Mouse (Mus musculus): ENCODE data around the gene Gm1673. TPM values are rescaled to one million over a fixed set of nuclear protein-coding genes. Genes with fewer than 3 reads are reported as not detected.

Gene Gm1673
- polyA plus RNA-seq, 1 experiment, result 92.9 TPM

GRCm38 (mm10) chr5:33953471-33954185 is 29.6 kb upstream of the Gm1673 start:
- Histone ChIP-seq H3K27me3 (replicated peaks) (no peaks in the 10 kb centered on the region), H3K4me1 (no peaks in the 10 kb centered on the region), H3K36me3 (replicated peaks; ENCODE audit: low read length) (no peaks in the 10 kb centered on the region), H3K4me3 (replicated peaks) (no peak overlapping the region), H3K9me3 (peaks cover 52% of the 10 kb centered on the region)
- no peak for TF ChIP-seq FLI1 (IDR thresholded peaks at IDR 0.05; ENCODE audit: low read length)
- no peak for TF ChIP-seq GATA1 (IDR thresholded peaks at IDR 0.05; ENCODE audit: borderline replicate concordance, low read length)

- Histone ChIP-seq H3K36me3 (replicated peaks; ENCODE audit: low read length) (no peaks in the 10 kb centered on the region), H3K27me3 (replicated peaks) (peaks cover 1% of the 10 kb centered on the region), H3K4me1 (no peaks in the 10 kb centered on the region), H3K4me3 (replicated peaks) (no peak overlapping the region), H3K9me3 (peaks cover 59% of the 10 kb centered on the region)
- TF ChIP-seq FLI1 (IDR thresholded peaks at IDR 0.05; ENCODE audit: low read length), result no peak
- TF ChIP-seq GATA1 (IDR thresholded peaks at IDR 0.05; ENCODE audit: borderline replicate concordance, low read length), result no peak
Measured at GRCm38 (mm10) chr5:33954354-33954753, 28.9 kb upstream of the Gm1673 start.

DNA sequence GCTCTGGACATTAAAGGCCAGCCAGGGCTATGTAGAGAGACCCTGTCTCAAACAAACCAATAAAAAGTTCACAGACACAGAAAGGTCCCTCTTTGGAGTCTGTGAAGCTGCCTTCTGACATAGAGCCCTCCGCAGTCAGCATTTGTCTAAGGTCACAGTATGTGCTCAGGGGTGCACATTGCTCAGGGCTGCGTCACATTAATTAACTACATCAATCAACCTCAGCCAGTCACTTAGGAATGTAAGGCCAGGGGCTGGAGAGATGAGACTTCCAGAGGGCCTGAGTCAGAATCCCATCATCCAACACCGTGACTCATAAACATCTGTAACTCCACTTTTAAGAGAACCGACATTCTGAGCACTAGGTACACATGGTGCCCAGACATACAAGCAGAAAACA is 27.4 kb upstream of the Gm1673 start:
- Histone ChIP-seq H3K9me3 (peaks cover 71% of the 10 kb centered on the region), H3K36me3 (replicated peaks; ENCODE audit: low read length) (no peaks in the 10 kb centered on the region), H3K27me3 (replicated peaks) (peaks cover 10% of the 10 kb centered on the region), H3K4me1 (no peaks in the 10 kb centered on the region), H3K4me3 (replicated peaks) (no peak overlapping the region)
- no peak for TF ChIP-seq FLI1 (IDR thresholded peaks at IDR 0.05; ENCODE audit: low read length)
- no peak for TF ChIP-seq GATA1 (IDR thresholded peaks at IDR 0.05; ENCODE audit: borderline replicate concordance, low read length)

- TF ChIP-seq GATA1 (IDR thresholded peaks at IDR 0.05; ENCODE audit: borderline replicate concordance, low read length) (no peak), FLI1 (IDR thresholded peaks at IDR 0.05; ENCODE audit: low read length) (no peak)
- H3K4me1 ChIP-seq, result no peaks in the 10 kb centered on the region
- H3K36me3 ChIP-seq (replicated peaks; ENCODE audit: low read length), result no peaks in the 10 kb centered on the region
- H3K9me3 ChIP-seq, result peaks cover 61% of the 10 kb centered on the region
- H3K27me3 ChIP-seq (replicated peaks), result peaks cover 14% of the 10 kb centered on the region
- no peak overlapping the region for H3K4me3 ChIP-seq (replicated peaks)
Measured at GRCm38 (mm10) chr5:33959382-33959781, 23.9 kb upstream of the Gm1673 start.

GRCm38 (mm10) chr5:33974736-33975135 is 8.5 kb upstream of the Gm1673 start:
- H3K4me3 ChIP-seq (replicated peaks), result no peak overlapping the region
- H3K27me3 ChIP-seq (replicated peaks), result peaks cover 39% of the 10 kb centered on the region
- peaks cover 24% of the 10 kb centered on the region for H3K9me3 ChIP-seq
- H3K4me1 ChIP-seq, result no peaks in the 10 kb centered on the region
- no peak for TF ChIP-seq FLI1 (IDR thresholded peaks at IDR 0.05; ENCODE audit: low read length)
- no peak for TF ChIP-seq GATA1 (IDR thresholded peaks at IDR 0.05; ENCODE audit: borderline replicate concordance, low read length)
- H3K36me3 ChIP-seq (replicated peaks; ENCODE audit: low read length), result no peaks in the 10 kb centered on the region

DNA sequence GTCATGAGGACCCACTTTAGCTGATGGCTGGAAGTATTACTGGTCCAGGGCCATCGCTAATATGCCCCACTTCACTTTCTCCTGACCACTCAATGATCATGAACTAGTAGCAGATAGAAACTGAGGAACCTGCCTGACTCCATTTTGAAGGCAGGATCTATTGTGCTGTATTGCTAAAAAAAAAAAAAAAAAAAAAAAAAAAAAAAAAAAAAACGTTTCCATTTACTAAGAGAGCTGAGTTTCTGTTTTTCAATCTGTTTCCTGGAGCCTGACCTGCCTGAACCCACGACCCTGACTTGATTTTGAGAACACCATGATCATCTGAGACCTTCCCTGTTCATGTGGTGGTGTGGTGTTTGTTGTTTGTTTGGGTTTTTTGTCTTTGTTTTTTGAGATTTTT is 7.0 kb upstream of the Gm1673 start:
- TF ChIP-seq GATA1 (IDR thresholded peaks at IDR 0.05; ENCODE audit: borderline replicate concordance, low read length) (no peak), FLI1 (IDR thresholded peaks at IDR 0.05; ENCODE audit: low read length) (no peak)
- H3K4me3 ChIP-seq (replicated peaks), result no peak overlapping the region
- H3K4me1 ChIP-seq, result 0 out of 2 replicates have a peak, but pooled peaks cover 4% of the 10 kb centered on the region
- no peaks in the 10 kb centered on the region for H3K36me3 ChIP-seq (replicated peaks; ENCODE audit: low read length)
- peaks cover 46% of the 10 kb centered on the region for H3K27me3 ChIP-seq (replicated peaks)
- H3K9me3 ChIP-seq, result peaks cover 35% of the 10 kb centered on the region

GRCm38 (mm10) chr5:33982731-33983259 is 438 bp upstream of the Gm1673 start:
- Histone ChIP-seq H3K27me3 (replicated peaks) (peaks cover 84% of the 10 kb centered on the region), H3K36me3 (replicated peaks; ENCODE audit: low read length) (peaks cover 4% of the 10 kb centered on the region), H3K4me3 (replicated peaks) (peak overlapping the region; percentile 91), H3K9me3 (peaks cover 41% of the 10 kb centered on the region), H3K4me1 (peaks cover 26% of the 10 kb centered on the region)
- TF ChIP-seq GATA1 (IDR thresholded peaks at IDR 0.05; ENCODE audit: borderline replicate concordance, low read length) (no peak), FLI1 (IDR thresholded peaks at IDR 0.05; ENCODE audit: low read length) (no peak)

GRCm38 (mm10) chr5:33994671-33995625 is 11.7 kb downstream of the Gm1673 start:
- peaks cover 61% of the 10 kb centered on the region for H3K27me3 ChIP-seq (replicated peaks)
- TF ChIP-seq GATA1 (IDR thresholded peaks at IDR 0.05; ENCODE audit: borderline replicate concordance, low read length) (no peak), FLI1 (IDR thresholded peaks at IDR 0.05; ENCODE audit: low read length) (no peak)
- peak overlapping the region; percentile 92 for H3K4me3 ChIP-seq (replicated peaks)
- no peaks in the 10 kb centered on the region for H3K36me3 ChIP-seq (replicated peaks; ENCODE audit: low read length)
- H3K9me3 ChIP-seq, result peaks cover 23% of the 10 kb centered on the region
- H3K4me1 ChIP-seq, result peaks cover 26% of the 10 kb centered on the region

GRCm38 (mm10) chr5:33995843-33996693 is 12.8 kb downstream of the Gm1673 start, which contains the start of gene Nat8l:
TSS of gene Nat8l (plus strand) at chr5:33995984.
- peaks cover 34% of the 10 kb centered on the region for H3K4me1 ChIP-seq
- H3K9me3 ChIP-seq, result peaks cover 23% of the 10 kb centered on the region
- peak within 1 kb of the TSS; percentile 92 for H3K4me3 ChIP-seq (replicated peaks)
- H3K27me3 ChIP-seq (replicated peaks), result peaks cover 72% of the 10 kb centered on the region
- H3K36me3 ChIP-seq (replicated peaks; ENCODE audit: low read length), result no peaks in the 10 kb centered on the region
- TF ChIP-seq FLI1 (IDR thresholded peaks at IDR 0.05; ENCODE audit: low read length), result no peak

Measured in megakaryocyte, embryonic 14.5 days (primary cell).